Comparison of ENCODE assay signal across 12 mouse cellular contexts in genomic region chr8:120889189-120889588, GRCm38 (mm10).
"Had no signal": no experiment of that assay in that cellular context is flagged by ENCODE, and none has a peak within 500 bp of the region (broad histone marks: within the 10 kb centered on the region; RNA-seq: fewer than 3 reads in every experiment).

No protein-coding gene starts in this region.

- H3K36me3 ChIP-seq: kidney, embryonic 15.5 days; limb, embryonic 12.5 days; liver, embryonic 13.5 days; lung, embryonic 15.5 days; midbrain, embryonic 10.5 days; neural tube, embryonic 12.5 days had no signal

- ATAC-seq: liver, postnatal 0 days had no signal

- H3K9ac ChIP-seq: kidney, embryonic 15.5 days; limb, embryonic 12.5 days; liver, embryonic 13.5 days; liver, postnatal 0 days; lung, embryonic 15.5 days; neural tube, embryonic 12.5 days had no signal

- H3K4me2 ChIP-seq: kidney, embryonic 15.5 days; limb, embryonic 12.5 days; liver, embryonic 13.5 days; lung, embryonic 15.5 days had no signal

- H3K4me1 ChIP-seq: liver, embryonic 13.5 days had no signal

- DNase-seq: kidney, adult 2 months; kidney, postnatal 14 days; liver; liver, embryonic 13.5 days; liver, postnatal 0 days; thymus, adult 18-20 months; thymus, postnatal 36 days had no signal

- H3K4me3 ChIP-seq: kidney, embryonic 15.5 days; liver, embryonic 13.5 days; lung, embryonic 15.5 days; neural tube, embryonic 12.5 days had no signal

- H3K9me3 ChIP-seq: kidney, embryonic 15.5 days; limb, embryonic 12.5 days; liver, embryonic 13.5 days; lung, embryonic 15.5 days; midbrain, embryonic 10.5 days; neural tube, embryonic 12.5 days had no signal

- H3K27ac ChIP-seq: kidney, embryonic 15.5 days; limb, embryonic 12.5 days; liver, embryonic 13.5 days; midbrain, embryonic 10.5 days; neural tube, embryonic 12.5 days had no signal
